Mouse (Mus musculus) T-cell, adult 2 months (primary cell): Measurements from ENCODE around the gene Slc9a3r1.
A peak's percentile ranks its signal among the peaks of the same experiment; 100 is the strongest.

Source experiments
- DNase-seq: peaks from one replicate; pipeline ENCODE4 v3.0.0; 2022; ENCODE audit warnings: low spot score

Gene Slc9a3r1

DNA sequence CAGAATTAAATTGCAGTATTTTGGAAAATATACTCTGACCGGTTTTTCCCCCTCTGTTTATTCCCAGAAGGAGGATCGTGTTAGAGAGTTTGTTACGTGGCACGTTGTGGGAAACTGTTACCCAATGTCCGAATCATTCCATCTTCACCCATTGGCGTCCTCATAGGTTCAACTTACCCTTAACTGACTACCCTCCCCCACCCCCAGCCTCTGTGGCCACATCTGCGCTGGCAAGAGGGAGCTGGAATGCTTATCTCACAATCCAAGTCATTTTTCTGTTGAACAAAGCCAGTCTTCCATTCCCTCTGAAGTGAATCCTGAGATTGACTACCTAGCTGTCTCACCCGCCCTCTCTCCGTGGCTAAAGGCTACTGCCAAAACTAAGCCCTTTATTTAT, 938 bp upstream of the Slc9a3r1 start:
- DNase-seq: no peak

GRCm38 (mm10) chr11:115163568-115164150, 518 bp downstream of the Slc9a3r1 start:
- DNase-seq: peak; percentile 74

DNA sequence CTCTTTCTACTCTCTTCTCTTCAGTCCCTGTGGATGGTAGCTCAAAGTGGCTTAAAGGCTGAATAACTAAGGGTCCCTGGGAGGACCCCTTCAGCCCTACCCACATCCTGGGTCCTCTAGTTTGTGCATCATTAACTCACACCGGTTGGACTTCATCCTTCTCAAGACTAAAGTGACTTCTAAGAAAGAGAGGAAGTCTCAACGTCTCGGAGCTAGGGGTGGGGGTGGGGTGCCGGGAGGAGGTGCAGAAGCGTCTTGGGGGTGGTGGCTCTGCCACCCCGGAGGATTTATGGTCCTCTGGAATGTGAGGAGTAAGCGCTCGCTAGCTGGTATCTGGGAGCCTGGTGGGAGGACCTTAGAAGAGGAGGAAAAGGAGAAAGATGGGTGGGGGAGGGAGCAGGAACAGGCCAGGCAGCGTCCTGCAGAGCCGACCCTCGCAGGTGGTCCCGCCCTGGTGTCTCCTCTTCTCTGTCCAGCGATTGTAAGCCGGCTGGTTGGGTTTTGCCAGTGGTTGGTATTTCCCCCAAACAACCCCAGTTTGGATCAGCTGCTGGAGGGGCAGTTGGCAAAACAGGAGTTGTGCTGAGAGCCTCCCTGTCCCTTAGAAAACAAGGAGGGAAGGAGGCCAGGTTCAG, 1.3 kb downstream of the Slc9a3r1 start:
- no peak for DNase-seq

GRCm38 (mm10) chr11:115164976-115165374, 1.8 kb downstream of the Slc9a3r1 start:
- no peak for DNase-seq

DNA sequence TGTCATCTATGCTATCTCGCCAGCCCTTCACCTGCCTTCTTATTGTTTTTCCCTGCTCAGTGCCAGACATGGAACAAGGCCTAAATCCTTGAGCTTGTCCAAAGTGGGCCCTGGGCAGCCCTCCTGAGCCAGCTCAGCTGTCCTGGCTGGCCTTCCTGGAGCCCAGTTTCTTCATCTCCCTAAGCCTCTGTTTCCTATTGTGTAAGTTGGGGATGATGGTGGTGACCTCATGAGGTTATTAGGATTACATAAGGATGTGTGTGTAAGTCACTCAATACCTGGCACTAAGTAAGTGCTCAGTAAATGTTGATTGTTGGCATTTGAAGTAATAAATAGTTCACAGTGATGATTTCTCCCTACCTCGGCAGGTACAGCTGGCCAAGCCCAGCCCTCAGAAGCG, 3.6 kb downstream of the Slc9a3r1 start:
- no peak for DNase-seq

DNA sequence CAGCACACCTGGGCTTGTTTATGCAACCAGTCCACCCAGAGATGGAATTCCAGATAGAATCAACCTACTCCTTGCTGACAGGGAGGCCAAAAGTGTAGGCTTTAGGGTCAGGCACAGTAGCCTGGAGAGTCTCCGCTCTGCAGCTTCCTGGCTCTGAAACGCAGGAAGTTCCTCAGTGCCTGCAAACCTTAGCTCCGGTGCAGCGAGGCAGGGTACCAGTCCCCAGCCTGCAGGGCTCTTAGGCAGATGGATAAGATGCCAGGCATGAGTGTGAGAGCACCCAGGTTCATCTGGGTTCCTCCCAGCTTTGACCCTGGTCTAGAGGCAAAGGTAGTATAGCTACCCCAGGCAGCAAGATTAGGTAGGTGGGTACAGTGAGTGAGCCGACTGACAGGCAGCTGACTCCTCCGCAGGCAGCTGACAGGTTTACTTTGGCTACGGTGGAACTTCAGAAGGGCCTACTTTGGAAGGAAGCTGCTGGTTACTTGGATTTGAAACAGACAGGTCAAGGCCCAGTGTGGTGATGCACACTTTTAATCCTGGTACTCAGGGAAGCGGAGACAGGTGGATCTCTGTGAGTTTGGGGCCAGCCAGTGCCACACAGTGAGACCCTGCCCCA, 4.6 kb downstream of the Slc9a3r1 start:
- DNase-seq: no peak

DNA sequence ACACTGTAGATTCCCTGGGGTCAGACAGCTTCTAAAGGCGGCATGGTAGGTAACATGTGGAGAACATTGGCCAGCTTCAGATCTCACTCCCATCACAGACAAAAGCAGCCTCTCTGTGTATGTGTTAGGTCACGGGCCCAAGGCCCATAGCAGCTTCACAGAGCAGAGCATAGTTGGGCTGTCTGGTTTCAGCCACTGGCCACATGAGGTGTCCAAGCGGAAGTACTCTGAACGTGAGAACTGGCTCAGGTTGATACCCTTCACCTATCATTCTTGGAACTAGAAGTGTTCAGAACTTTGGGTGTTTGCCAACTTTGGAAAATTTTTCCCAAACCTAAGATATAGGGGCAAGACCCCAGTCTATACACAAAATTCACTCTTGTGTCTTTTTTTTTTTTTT, 6.3 kb downstream of the Slc9a3r1 start:
- no peak for DNase-seq

GRCm38 (mm10) chr11:115171125-115171524, 8.0 kb downstream of the Slc9a3r1 start:
- no peak for DNase-seq

DNA sequence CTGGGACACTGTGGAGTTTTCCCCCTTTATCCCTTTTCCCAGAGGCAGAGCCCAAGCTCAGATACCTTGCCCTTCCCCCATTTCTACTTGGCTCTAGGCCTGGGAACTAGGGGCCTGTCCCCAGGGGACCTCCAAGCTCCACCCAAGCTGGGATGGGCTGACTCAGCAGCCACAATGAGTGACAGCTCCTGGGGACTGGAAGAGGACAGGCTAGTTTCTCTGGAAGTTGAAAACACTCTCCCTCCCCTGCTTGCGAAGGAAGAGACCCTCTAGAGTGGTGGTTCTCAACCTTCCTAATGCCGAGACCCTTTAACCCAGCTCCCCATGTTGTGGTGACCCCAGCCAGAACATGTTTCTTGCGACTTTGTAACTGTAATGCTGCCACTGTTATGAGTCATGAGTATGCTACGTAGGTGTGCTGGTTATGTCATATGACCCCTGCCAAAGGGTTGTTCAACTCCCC, 9.7 kb downstream of the Slc9a3r1 start:
- DNase-seq: no peak

- DNase-seq: peak; percentile 83
Observed at GRCm38 (mm10) chr11:115173549-115174339, 10.6 kb downstream of the Slc9a3r1 start.

DNA sequence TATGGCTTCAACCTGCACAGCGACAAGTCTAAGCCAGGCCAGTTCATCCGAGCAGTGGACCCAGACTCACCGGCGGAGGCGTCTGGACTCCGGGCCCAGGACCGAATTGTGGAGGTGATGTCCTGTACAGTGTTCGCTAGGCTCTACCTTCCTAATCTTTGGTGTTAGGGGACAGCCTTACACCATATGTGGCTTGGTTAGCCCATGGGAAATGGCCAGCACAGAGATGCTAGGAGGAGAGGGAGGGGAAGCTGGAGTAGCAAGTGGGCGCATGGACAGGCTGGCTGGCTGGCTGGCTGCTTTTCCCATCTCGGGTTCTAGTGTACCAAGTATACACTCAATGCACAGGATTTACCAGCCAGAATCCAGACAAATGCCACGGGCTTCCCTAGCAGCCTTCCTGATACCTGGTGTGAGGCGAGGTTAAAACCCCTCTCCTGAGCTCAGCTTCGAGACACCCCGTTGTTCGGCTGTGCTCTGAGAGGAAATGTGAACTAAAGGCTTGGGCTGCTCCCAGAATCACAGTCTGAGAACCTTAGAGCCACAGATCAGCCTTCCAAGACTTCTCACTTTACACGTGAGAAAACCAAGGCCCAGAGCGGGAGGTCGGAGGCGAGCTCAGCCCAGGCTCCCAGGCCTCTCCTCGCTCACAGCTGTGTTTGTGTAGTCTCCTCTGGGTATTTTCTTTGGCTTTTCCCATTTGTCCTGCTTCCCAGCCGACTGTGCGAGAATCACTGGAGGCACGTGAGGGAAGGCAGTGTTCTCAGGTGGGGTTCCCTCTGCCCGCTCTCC, 13.5 kb downstream of the Slc9a3r1 start:
- no peak for DNase-seq

GRCm38 (mm10) chr11:115177559-115178195, 14.5 kb downstream of the Slc9a3r1 start:
- no peak for DNase-seq

DNA sequence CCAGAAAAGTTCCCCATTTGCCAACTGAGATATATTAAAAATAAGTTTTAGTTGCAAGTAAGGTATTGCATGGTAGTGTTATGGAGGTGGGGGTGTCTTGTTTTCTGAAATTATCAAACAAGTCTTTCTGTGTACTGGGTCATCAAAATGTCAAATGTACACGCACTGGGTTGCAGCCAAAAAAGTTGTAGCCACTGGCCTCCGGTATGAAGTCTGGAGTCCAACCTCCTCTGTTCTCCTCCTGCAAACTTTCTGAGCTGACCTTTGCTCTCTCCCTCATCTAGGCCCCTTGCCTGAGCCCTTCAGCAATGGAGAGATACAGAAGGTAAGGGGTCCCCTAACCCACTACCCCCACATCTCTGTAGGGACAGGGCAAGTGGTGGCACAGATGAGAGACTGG, 15.6 kb downstream of the Slc9a3r1 start:
- no peak for DNase-seq

DNA sequence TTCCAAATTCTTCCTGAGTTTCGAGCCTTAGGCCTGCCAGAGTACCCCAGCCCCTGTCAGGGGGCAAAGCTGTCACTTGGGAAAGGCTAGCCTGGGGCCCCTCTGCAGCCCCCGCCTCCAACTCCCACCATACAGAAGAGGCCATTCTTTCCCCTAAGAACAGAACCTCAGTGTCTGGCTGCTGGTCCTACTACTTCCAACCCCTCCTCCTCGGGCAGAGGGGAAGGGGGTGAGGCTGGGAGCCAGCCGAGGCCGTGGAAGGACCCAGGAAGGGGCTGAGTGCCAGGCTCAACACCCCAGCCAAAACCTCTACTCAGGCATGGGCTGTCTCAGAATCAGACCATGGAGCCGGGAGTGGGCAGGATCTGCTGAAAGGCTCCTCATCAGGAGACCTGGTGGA, 16.1 kb downstream of the Slc9a3r1 start:
- DNase-seq: no peak

GRCm38 (mm10) chr11:115179881-115180280, 16.7 kb downstream of the Slc9a3r1 start:
- DNase-seq: no peak

DNA sequence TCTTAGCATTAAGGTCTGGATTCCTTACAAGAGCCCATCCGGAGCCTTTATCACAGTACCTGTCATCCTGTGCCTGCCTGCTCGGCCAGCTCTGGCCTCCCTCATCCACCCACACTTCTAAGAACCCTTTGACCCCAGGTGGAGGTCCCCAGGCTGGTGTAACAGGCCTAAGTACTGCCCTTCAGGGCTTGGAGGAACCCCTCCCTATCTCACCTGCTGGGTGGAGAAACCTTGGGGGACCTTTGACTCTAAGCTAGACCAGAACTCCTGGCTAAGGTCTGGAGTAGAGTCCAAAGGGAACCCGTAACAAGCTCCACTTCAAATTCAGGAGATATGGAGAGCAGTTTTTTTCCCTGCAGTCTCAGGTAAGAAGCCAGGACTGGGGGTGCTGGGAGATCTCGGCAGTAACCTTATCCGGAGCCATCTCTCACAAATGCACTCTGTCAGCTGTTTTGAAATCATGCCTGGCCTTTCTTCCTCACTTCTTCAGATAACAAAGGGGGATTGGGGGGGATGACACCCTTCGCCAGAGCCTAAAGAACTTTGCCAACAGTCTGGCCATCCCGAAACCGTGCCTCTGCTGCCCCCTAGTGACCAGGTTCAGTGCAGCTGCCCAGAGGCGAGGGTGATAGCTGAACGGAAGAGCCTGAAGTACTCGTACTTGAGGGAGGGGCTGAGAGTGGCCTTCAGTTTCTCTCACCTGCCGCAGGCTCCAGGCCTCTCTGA, 18.9 kb downstream of the Slc9a3r1 start:
- DNase-seq: peak; percentile 86

DNA sequence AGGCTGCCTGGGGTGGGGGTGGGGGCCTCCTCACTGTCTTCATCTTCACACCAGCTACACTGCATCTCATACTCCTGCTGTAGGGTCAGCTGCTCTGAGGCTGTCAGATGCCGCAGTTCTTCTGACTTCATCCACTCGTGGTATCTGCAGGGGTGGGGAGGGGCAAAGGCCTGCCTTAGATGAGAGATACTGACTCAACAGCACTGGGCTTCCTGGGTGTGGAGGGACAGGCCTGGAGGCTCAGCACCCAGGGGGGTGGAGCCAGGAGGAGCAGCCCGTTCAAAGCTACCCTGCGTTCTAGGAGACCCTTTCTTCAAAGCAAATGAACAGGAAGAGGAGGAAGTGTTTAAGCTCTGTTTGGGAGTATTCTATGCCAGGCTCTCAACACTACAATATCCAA, 21.8 kb downstream of the Slc9a3r1 start:
- DNase-seq: peak; percentile 64

GRCm38 (mm10) chr11:115187224-115187639, 24.1 kb downstream of the Slc9a3r1 start, which contains the start of gene Tmem104:
Gene Tmem104, plus strand, starts transcription at chr11:115187487.
- DNase-seq: peak; percentile 99

DNA sequence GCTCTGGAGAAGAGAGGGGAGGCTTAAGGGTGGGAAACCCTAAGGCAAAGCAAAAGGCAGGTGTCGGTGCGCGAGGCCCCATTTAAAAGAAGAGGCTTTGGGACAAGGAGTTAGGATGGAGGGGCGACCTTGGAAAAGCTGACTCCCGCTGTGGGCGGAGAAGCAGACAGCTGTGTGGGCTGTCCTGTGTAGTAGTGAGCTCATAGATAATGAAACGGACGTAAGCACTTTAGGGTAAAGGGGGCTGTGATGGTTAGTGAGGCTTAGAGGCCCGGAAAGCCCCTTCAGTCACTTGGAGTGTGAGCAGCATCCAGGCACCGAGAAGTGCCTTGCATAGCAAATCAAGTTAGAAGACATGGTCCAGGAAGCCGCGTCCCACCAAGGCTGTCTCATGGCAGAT, 24.6 kb downstream of the Slc9a3r1 start, which contains the start of gene Nat9:
Nat9 (minus strand) TSS at position 167 of the 400 bp plus-strand sequence.
- DNase-seq: peak; percentile 68

DNA sequence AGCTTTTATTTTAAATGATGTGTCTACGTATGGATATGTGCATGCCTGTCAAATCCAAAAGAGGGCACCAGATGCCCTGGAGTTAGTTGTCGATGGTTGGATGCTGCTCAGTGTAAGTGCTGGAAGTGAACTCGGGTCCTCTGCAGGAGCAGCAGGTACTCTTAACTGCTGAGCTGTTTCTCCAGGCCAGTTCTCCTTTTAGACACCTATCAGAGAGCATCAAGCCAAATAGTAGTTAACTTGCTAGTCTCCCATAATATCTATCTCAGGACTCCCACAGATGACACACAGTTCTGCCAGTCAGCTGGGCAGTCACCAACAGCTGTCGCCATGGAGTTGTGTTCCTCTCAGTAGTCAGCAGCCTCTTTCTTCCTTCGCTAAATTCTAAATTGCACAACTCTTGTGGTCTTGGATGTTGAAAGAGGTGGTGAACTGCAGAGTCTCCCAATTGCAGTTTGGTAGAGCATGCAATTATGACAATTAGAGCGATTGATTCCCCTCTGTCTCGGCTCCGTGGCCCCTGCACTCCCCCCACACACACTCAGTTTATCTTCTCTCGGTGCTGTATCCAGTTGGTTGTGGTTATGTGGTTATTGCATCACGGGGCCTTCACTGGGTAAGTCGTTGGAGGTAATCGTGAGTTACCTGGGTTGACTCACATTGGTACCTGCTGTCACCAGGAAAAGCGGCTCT, 25.5 kb downstream of the Slc9a3r1 start:
- DNase-seq: no peak
